Mouse (Mus musculus) gastrocnemius, adult 2 months (tissue): Measurements from ENCODE around the gene Glrx5. TPM values are rescaled to one million over a fixed set of nuclear protein-coding genes. Genes with fewer than 3 reads are reported as not detected.

Experiments used
- DNase-seq: peaks from one replicate; pipeline ENCODE4 v3.0.0; 2022
- H3K27ac ChIP-seq: fragments of 200-600 bp; 2 replicates; pipeline ENCODE4 v1.8.1; 2022; ENCODE audit warnings: mild to moderate bottlenecking
- H3K4me3 ChIP-seq: fragments of 200-600 bp; 2 replicates; pipeline ENCODE4 v1.8.1; 2022; ENCODE audit warnings: mild to moderate bottlenecking, moderate library complexity
- CTCF ChIP-seq: fragments of 200-600 bp; IDR thresholded peaks from 2 replicates; pipeline ENCODE4 v1.8.1; 2022; ENCODE audit warnings: antibody characterized with exemption, mild to moderate bottlenecking, moderate library complexity
- intact Hi-C: fragments of 180-260 bp; cut with DNase I; formaldehyde crosslinking; loops from one replicate; pipeline ENCODE4 v1.15.1; 2025
- long read RNA-seq, 2 experiments: library from polyadenylated mRNA; stranded (forward); transcript quantifications; one replicate each; pipeline ENCODE4 v2.0.0; 2021
- total RNA-seq, 2 experiments: library from RNA; stranded (reverse); gene quantifications; 2 replicates each; pipeline ENCODE4 v1.2.3; 2021

Gene Glrx5
- 10 to 100 TPM; 57.2 to 72.1 TPM for total RNA-seq
- long read RNA-seq, experiment 1, transcript Glrx5-201 (2 exons, 2,925 nt): major isoform, 167 of 204 reads
- long read RNA-seq, experiment 1, partial matches to known transcripts: 36 of 204 reads
- long read RNA-seq, experiment 1, other reads (novel, unspliced or antisense): 1 of 204 reads
- long read RNA-seq, experiment 2, transcript Glrx5-201 (2 exons, 2,925 nt): major isoform, 197 of 257 reads
- long read RNA-seq, experiment 2, partial matches to known transcripts: 55 of 257 reads
- long read RNA-seq, experiment 2, other reads (novel, unspliced or antisense): 5 of 257 reads

DNA sequence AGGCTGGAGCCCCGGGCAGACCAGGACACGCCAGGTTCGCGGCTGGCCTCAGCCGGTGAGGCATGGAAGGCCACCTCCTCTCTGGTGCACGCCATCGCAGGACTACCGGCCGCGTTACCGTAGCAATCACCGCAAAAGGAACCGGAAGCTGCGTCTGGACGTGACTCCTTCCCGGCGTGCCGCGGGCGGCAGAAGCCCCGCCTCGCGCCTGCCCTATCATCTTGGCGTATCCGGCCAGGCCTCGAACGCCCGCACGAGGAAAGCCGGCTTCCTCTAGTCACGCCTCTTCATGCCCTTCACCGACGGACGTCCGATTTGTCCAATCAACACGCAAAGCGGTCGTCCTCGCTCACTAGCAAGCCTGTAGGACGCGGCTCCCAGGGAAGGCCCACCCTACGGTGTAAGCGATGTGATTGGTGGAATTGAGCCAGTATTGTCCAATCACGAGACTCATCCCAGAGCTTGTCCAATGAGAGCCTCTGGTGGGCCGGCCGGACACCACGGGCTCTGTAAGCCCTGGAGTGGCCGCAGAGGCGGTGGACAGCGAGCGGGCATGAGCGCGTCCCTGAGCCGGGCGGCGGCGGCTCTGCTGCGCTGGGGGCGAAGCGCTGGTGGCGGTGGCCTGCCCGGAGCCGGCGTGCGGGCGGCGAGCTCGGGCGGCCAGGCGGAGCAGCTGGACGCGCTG lies at the start of gene Glrx5:
Gene Glrx5 (plus strand): TSS at position 542 of the 685 bp plus-strand sequence.
- DNase-seq: peak; percentile 99
- no peak for TF ChIP-seq CTCF
- intact Hi-C loops: no loop called here
- Histone ChIP-seq H3K4me3 (peak within 1 kb of the TSS; percentile 91), H3K27ac (peak within 1 kb of the TSS; percentile 95)

DNA sequence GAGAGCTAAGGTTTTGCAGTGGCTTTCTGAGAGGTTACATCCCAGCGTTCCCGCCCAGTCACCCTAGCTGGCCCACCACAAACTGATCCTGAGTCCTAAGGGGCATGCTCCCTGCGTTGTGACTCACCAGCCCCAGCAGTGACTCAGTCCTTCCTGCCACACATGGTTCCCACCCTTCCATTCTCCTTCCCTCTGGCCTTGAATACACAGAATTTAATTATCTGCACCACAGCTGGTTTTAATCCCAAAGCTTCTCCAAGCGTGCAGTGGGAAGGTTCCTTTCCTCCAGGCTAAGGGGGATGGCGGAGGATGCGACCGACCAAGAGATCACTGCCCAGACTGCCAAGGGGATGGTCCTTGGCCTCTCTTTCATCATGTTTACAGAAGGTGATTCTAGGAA lies 49.0 kb upstream of the Glrx5 start:
- no peak for TF ChIP-seq CTCF
- intact Hi-C loops: no loop called here
- DNase-seq: peak; percentile 68
- H3K27ac ChIP-seq: peak overlapping the region; percentile 85
- no peak overlapping the region for H3K4me3 ChIP-seq

DNA sequence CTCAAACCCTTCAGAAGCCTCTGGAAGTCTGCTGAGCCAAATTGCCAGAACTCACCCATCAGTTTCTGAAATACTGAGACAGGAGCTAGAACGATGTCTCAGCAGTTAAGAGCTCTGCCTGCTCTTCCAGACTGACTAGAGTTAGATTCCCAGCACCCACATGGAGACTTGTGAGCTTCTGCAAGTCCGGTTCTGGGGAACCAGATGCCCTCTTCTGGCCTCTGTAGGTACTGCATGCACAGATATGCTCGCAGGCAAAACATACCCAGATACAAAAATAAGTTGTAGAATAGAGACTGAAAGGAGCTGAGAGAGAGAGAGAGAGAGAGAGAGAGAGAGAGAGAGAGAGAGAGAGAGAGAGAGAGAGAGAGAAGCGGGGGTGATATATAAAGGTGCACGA lies 47.4 kb upstream of the Glrx5 start:
- peak; percentile 48 for TF ChIP-seq CTCF
- no peak for DNase-seq
- H3K27ac ChIP-seq: no peak overlapping the region
- no peak overlapping the region for H3K4me3 ChIP-seq
- intact Hi-C loops: no loop called here

DNA sequence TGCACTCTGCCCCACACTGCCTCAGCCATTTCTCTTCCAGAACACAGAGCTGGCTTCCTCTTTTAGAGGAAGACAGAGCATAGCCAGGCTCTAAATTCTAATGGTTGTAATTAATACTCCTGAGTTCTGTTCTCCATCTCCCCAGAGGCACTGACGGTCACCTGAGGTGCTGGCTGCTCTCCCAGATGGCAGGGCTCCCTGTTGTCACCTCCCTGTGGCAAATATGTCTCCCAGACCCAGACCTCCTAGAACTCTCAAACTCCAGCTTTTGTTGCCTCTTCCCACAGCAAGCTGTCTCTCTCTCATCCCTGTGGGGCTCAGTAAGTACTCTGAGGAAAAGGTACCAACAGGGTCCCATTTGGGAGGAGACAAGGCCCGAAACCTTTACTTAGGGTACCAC lies 46.5 kb upstream of the Glrx5 start:
- DNase-seq: peak; percentile 42
- intact Hi-C loops: no loop called here
- TF ChIP-seq CTCF: no peak
- no peak overlapping the region for H3K4me3 ChIP-seq
- H3K27ac ChIP-seq: peak overlapping the region; percentile 38

DNA sequence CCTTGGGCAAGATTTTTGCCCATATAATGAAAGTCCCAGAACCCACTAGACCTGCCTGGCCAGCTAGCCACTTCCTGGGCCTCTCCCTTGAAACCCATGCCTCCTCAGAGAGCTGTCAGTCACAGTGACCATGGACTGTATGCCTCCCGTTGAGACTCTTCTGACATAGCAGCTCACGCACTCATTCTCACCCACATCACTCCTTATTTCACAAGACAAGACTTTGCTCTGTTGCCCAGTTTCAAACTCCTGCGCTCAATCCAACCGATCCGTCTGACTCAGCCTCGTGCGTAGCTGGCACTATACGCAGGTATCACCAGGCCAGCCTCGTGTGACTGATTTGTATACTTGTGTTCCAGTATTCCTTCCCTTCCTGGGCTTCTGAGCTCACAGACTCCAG lies 45.7 kb upstream of the Glrx5 start:
- no peak for TF ChIP-seq CTCF
- peak; percentile 11 for DNase-seq
- intact Hi-C loops: no loop called here
- Histone ChIP-seq H3K4me3 (no peak overlapping the region), H3K27ac (no peak overlapping the region)

DNA sequence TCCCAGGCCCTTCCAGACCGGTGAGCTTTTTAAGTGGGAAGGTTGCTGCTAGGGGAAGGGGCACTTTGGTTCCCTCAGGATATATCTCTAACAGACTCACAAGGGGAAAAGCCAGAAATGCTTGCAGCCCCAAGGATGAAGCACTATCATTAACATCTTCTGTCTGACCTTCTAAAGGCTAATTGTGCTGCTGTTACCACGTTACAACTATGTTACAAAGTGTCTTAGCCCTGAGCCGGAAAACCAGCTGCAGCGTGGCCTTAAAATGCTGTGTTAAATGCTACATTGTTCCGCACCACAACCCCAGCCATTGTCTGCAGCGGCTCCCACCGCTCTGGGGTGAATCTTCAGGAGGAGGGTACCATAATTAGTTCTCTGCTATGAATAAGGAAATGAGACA lies 44.6 kb upstream of the Glrx5 start:
- intact Hi-C loops: no loop called here
- DNase-seq: no peak
- no peak overlapping the region for H3K27ac ChIP-seq
- TF ChIP-seq CTCF: no peak
- H3K4me3 ChIP-seq: no peak overlapping the region

DNA sequence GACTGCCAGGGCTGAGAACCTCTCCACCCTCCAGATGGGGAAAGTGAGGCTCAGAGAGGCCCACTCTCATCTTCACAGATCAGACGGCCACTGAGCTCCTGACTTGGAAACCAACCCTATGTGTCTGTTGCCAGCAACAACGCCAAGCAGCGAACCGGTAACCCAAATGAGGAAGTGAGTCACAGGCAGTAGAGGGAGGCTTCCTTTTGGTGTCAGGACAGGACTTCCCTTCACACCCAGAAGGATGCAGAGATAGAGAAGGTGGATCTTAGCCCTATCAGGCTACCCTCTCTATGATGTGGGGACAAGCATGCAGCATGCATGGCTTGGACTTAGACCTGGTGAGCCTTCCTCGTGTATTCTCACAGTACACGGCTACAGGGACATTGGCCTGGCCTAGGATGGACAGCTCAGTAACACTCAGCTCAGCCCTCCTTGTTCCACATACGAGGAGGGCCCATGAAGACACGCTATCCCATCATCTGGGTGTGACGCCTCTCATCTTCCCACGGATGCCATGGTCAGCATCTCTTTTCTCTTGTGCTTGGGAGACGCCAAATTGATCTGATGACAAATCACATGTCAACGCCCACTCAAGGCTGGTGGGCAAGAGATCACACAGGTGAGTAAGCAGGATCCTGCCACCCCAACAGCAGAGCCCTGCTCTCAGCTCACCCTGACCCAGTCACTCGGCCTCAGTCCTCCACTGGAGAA lies 41.6 kb upstream of the Glrx5 start:
- H3K27ac ChIP-seq: peak overlapping the region; percentile 79
- intact Hi-C loops: no loop called here
- H3K4me3 ChIP-seq: no peak overlapping the region
- no peak for TF ChIP-seq CTCF
- DNase-seq: no peak

DNA sequence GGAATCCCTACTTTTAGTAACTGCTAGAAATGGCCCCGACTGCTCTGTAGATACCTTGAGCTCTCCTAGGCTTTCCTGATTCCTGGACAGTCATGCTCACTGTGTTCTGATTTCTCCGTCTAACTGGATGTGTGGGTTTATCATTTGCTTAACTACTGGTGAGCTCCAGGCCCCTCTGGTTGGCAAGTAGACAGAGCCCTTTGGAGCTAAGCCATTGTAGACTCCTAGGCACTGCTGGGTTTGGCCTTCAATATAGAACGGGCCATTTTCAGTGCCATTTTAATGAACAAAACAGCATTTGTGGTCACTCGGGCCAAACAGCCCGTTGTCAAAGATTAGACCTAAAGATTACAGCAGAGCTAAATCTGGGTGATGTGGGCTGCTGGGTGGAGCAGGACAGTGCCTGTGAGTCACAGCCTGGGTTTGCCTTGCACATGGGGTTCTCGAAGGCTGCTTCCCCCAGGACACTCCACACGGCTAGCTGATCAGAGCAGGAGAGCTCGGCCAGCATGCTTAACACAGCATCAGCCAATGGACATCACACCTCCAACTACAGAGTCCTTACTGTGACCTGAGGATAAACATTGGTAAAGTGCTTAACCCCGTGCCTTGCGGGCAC lies 40.3 kb upstream of the Glrx5 start:
- intact Hi-C loops: no loop called here
- no peak for TF ChIP-seq CTCF
- H3K27ac ChIP-seq: peak overlapping the region; percentile 79
- peak; percentile 44 for DNase-seq
- no peak overlapping the region; the same call in 1 of the 2 replicates for H3K4me3 ChIP-seq

DNA sequence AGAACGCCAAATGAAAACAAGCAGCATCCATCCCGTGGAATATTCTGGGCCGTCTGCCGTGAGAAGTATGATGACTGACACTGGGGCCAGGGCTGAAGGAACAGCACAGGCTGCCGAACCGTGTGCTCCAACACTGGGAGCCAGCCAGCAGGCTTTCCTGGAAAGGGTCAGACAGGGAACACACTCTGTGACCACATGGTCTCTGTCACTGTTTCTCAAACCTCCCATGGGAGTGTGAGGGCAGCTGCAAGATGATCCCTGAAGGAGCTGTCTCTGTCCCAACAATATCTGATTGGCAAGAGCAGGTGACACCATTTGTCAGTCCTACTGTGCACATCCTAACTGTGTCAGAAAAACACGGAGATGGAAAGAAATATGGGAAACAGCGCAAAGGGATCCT lies 39.6 kb upstream of the Glrx5 start:
- DNase-seq: peak; percentile 89
- Histone ChIP-seq H3K4me3 (no peak overlapping the region; the same call in 1 of the 2 replicates), H3K27ac (peak overlapping the region; percentile 79)
- no peak for TF ChIP-seq CTCF
- intact Hi-C loops: no loop called here

DNA sequence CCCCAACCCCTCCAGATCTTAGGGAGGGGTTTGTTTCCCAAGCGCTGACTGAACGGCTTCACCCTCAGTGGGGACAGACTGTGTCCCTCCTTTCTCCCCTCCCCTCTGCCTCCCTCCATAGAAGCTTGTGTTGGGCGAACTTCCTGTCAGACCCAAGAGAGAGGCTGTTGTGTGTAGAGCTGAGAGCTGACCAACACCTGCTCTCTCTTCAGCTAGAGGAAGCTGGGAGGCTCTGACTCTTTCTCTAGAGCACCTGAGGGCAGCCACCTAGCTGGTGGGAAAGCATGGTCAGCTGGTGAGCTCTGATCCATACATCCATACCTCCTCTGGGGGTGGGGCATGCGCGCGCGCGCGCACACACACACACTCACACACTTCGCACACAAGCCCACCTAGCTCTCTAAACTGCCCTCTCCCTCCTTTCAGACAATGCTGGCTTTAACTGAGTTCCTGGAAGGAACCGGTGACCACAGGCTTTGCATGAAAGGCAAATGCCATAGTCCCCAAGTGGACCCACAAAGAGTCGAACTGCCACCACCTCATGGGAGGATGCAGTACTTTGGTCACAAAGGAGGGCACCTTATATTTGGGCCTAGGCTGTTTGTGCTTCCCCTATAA lies 37.1 kb upstream of the Glrx5 start:
- Histone ChIP-seq H3K4me3 (no peak overlapping the region), H3K27ac (no peak overlapping the region)
- intact Hi-C loops: no loop called here
- TF ChIP-seq CTCF: no peak
- no peak for DNase-seq

DNA sequence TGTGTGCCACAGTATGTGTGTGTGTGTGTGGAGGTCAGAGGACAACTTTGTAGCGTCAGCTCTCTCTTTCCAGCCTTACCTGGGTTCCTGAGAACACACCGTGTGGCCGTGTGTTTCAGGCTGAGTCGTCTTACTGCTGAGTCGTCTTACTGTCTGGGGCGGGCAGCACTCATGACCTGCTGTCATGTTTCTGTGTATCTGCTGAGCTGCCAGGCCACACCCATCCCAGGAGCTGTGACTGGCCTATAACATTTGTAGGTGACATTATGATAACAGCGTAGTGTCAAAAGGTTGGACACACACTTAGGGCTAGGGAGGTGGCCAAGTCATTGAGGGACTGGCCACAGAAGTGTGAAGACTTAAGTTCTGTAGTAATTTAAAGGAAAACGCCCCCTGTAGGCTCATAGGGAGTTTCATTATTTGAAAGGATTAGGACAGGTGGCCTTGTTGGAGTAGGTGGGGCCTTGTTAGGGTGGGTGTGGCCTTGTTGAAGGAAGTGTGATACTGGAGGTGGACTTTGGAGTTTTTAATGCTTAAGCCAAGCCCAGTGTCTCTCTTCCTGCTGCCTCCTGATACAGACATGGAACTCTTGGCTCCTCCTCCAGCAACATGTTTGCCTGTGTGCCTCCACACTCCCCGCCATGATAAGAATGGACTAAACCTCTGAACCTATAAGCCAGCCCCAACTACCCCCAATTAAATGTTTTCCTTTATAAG lies 36.3 kb upstream of the Glrx5 start:
- intact Hi-C loops: no loop called here
- no peak for DNase-seq

DNA sequence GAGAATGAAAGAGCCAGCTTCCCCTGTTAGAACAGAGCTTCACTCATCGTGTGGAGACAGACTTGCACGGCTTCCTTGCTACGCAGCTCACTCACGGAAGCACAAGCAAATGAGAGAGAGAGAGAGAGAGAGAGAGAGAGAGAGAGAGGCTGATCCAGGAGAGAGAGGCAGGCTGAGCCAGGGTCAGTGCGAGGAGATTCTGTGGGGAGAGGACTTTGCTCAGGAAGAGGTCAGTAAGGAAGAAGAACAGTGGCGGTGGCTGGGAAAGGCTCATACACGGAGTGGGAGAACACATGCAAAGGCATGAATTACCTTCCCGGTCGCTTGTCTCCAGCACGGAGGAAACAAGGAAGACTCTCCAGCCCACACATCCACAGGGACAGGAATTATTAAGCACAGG lies 35.3 kb upstream of the Glrx5 start:
- intact Hi-C loops: no loop called here
- Histone ChIP-seq H3K4me3 (no peak overlapping the region), H3K27ac (no peak overlapping the region)
- no peak for TF ChIP-seq CTCF
- DNase-seq: no peak

More for the DNA sequence above, 36.3 kb upstream of the Glrx5 start:
- Histone ChIP-seq H3K27ac (no peak overlapping the region), H3K4me3 (no peak overlapping the region)
- TF ChIP-seq CTCF: no peak
